Mouse (Mus musculus) erythroblast, embryonic 14.5 days (primary cell): ENCODE results near the gene Rrp9.

Experiments
- GATA1 ChIP-seq: IDR thresholded peaks from 2 replicates; pipeline ENCODE4 v1.6.1; 2012; ENCODE audit warnings: low read length, inconsistent platforms, mixed read lengths
- TAL1 ChIP-seq: IDR thresholded peaks from 3 replicates; pipeline ENCODE4 v1.6.1; 2012; ENCODE audit warnings: low read length, inconsistent platforms, mixed read lengths

GRCm38 (mm10) chr9:106474456-106474855 is 1.3 kb upstream of the Rrp9 start:
- no peak for TF ChIP-seq TAL1
- TF ChIP-seq GATA1: no peak
